Mouse (Mus musculus) lung, postnatal 0 days (tissue): Measurements from ENCODE around the gene Adcy2.

Experiments used
- CTCF ChIP-seq: IDR thresholded peaks from 2 replicates; pipeline ENCODE4 v1.5.1; 2016; ENCODE audit warnings: antibody characterized with exemption, mild to moderate bottlenecking
- EP300 ChIP-seq: IDR thresholded peaks from 2 replicates; pipeline ENCODE4 v1.6.1; 2016; ENCODE audit warnings: antibody characterized with exemption, mild to moderate bottlenecking, control low read depth

- no peak for TF ChIP-seq CTCF
- no peak for TF ChIP-seq EP300
These were observed 25.6 kb upstream of the Adcy2 start for GRCm38 (mm10) chr13:69024964-69025363.
